Mouse (Mus musculus): ENCODE measurements around the gene Tpm4. TPM values are rescaled to one million over a fixed set of nuclear protein-coding genes. Genes with fewer than 3 reads are reported as not detected.

Tpm4 gene
- polyA plus RNA-seq, 1 experiment from 2014 or later: 300 TPM

- H3K4me1 ChIP-seq (replicated peaks; ENCODE audit: control insufficient read depth, insufficient read depth, low read length): no peaks in the 10 kb centered on the region
- H3K9ac ChIP-seq (ENCODE audit: low read depth, low read length): no peak overlapping the region
- H3K27me3 ChIP-seq (replicated peaks; ENCODE audit: control insufficient read depth, insufficient read depth, low read length): no peaks in the 10 kb centered on the region
- 60% methylated on average over 8 of the region's 8 CpGs for WGBS
- no peak overlapping the region for H3K4me2 ChIP-seq (replicated peaks; ENCODE audit: low read depth)
- H3K4me3 ChIP-seq (ENCODE audit: low read depth, low read length): no peak overlapping the region
- ATAC-seq: no peak; the same call in 1 of the 2 replicates
- no peak for TF ChIP-seq CTCF (IDR thresholded peaks at IDR 0.05; ENCODE audit: low read depth)
- H3K36me3 ChIP-seq (ENCODE audit: control insufficient read depth, insufficient read depth): peaks cover 5% of the 10 kb centered on the region; the same call in 1 of the 2 replicates
- peaks cover 7% of the 10 kb centered on the region; the same call in 1 of the 2 replicates for H3K9me3 ChIP-seq (ENCODE audit: control insufficient read depth)
- no peak overlapping the region for H3K27ac ChIP-seq (ENCODE audit: low read depth, low read length)
Observed at GRCm38 (mm10) chr8:72197997-72198396, 63.2 kb downstream of the Tpm4 start.

Other genes starting within 250 kb of the Tpm4 start
- gene Zfp882, start 226.4 kb upstream of the Tpm4 start, polyA plus RNA-seq (2015; fragmentation: Nextera tagmentation; extraction: Ambion mirVana): 1.2 and 1.4 TPM in 2 replicates
- 9.3 and 12.8 TPM in 2 replicates for gene Zfp617, start 226.3 kb upstream of the Tpm4 start, polyA plus RNA-seq (2015; fragmentation: Nextera tagmentation; extraction: Ambion mirVana)
- gene Zfp961, start 183.9 kb upstream of the Tpm4 start, polyA plus RNA-seq (2015; fragmentation: Nextera tagmentation; extraction: Ambion mirVana): 18.8 and 19.2 TPM in 2 replicates
- 2.7 and 4.2 TPM in 2 replicates for gene Cyp4f18, start 125.3 kb upstream of the Tpm4 start, polyA plus RNA-seq (2015; fragmentation: Nextera tagmentation; extraction: Ambion mirVana)
- not detected in 2 replicates for gene Olfr372, start 93.8 kb upstream of the Tpm4 start, polyA plus RNA-seq (2015; fragmentation: Nextera tagmentation; extraction: Ambion mirVana)
- 0.08 and 0.14 TPM in 2 replicates for gene Olfr373, start 51.8 kb upstream of the Tpm4 start, polyA plus RNA-seq (2015; fragmentation: Nextera tagmentation; extraction: Ambion mirVana)
- gene Olfr374, start 27.9 kb upstream of the Tpm4 start, polyA plus RNA-seq (2015; fragmentation: Nextera tagmentation; extraction: Ambion mirVana): not detected in 2 replicates
- gene Rab8a, start 26.2 kb downstream of the Tpm4 start, polyA plus RNA-seq (2015; fragmentation: Nextera tagmentation; extraction: Ambion mirVana): 165 and 177 TPM in 2 replicates
- 3.6 and 4.0 TPM in 2 replicates for gene Hsh2d, start 54.7 kb downstream of the Tpm4 start, polyA plus RNA-seq (2015; fragmentation: Nextera tagmentation; extraction: Ambion mirVana)
- 0.16 and 0.27 TPM in 2 replicates for gene Cib3, start 77.9 kb downstream of the Tpm4 start, polyA plus RNA-seq (2015; fragmentation: Nextera tagmentation; extraction: Ambion mirVana)
- not detected in 2 replicates for gene Gm11034, start 78.7 kb downstream of the Tpm4 start, polyA plus RNA-seq (2015; fragmentation: Nextera tagmentation; extraction: Ambion mirVana)
- 54.1 and 54.3 TPM in 2 replicates for gene Fam32a, start 84.8 kb downstream of the Tpm4 start, polyA plus RNA-seq (2015; fragmentation: Nextera tagmentation; extraction: Ambion mirVana)
- gene Ap1m1, start 105.0 kb downstream of the Tpm4 start, polyA plus RNA-seq (2015; fragmentation: Nextera tagmentation; extraction: Ambion mirVana): 54.0 and 56.9 TPM in 2 replicates
- 6.8 and 7.8 TPM in 2 replicates for gene Gm10282, start 170.3 kb downstream of the Tpm4 start, polyA plus RNA-seq (2015; fragmentation: Nextera tagmentation; extraction: Ambion mirVana)
- gene Klf2, start 184.1 kb downstream of the Tpm4 start, polyA plus RNA-seq (2015; fragmentation: Nextera tagmentation; extraction: Ambion mirVana): 8.9 and 11.1 TPM in 2 replicates